Mouse (Mus musculus) forebrain, embryonic 12.5 days (tissue): ENCODE measurements around the gene Prpsap2. TPM values are rescaled to one million over a fixed set of nuclear protein-coding genes. Genes with fewer than 3 reads are reported as not detected.
A peak's percentile ranks its signal among the peaks of the same experiment; 100 is the strongest.

Experiments
- ATAC-seq: fragments of 200-750 bp; cut with Nextera tagmentation; 2 replicates; pipeline ENCODE4 v1.8.0; 2017; ENCODE audit warnings: moderate TSS enrichment; ENCODE audit not compliant: low FRiP score
- H3K27ac ChIP-seq: fragments of 300-500 bp; sonication (generic); 2 replicates; pipeline ENCODE4 v1.5.1; 2016; ENCODE audit warnings: mild to moderate bottlenecking
- H3K27me3 ChIP-seq: fragments of 300-500 bp; sonication (generic); 2 replicates; pipeline ENCODE4 v1.6.1; 2016; ENCODE audit warnings: mild to moderate bottlenecking
- H3K36me3 ChIP-seq: fragments of 300-500 bp; sonication (generic); replicated peaks from 2 replicates; pipeline ENCODE4 v1.6.1; 2016; ENCODE audit warnings: mild to moderate bottlenecking
- H3K4me1 ChIP-seq: fragments of 300-500 bp; sonication (generic); 2 replicates; pipeline ENCODE4 v1.6.1; 2016
- H3K4me2 ChIP-seq: fragments of 300-500 bp; sonication (generic); 2 replicates; pipeline ENCODE4 v1.6.1; 2016; ENCODE audit warnings: mild to moderate bottlenecking, moderate library complexity
- H3K4me3 ChIP-seq: fragments of 300-500 bp; sonication (generic); replicated peaks from 2 replicates; pipeline ENCODE4 v1.5.1; 2016; ENCODE audit warnings: mild to moderate bottlenecking
- H3K9ac ChIP-seq: fragments of 300-500 bp; sonication (generic); 2 replicates; pipeline ENCODE4 v1.6.1; 2016; ENCODE audit warnings: mild to moderate bottlenecking
- H3K9me3 ChIP-seq: fragments of 300-500 bp; sonication (generic); 2 replicates; pipeline ENCODE4 v1.6.1; 2016
- WGBS: fragments of 180-500 bp; shearing (Covaris S2); methylation state at CpG from one replicate; pipeline ENCODE4 v1.1.7; 2016; 5-methylcytosine and 5-hydroxymethylcytosine counted together
- polyA plus RNA-seq: library from polyadenylated mRNA; unstranded; fragments of >200 nt; fragmentation: Nextera tagmentation; extraction: Ambion mirVana; gene quantifications from 2 replicates; pipeline ENCODE4 v1.2.1, GENCODE M21; 2016

Prpsap2 gene
- polyA plus RNA-seq, 1 experiment from 2014 or later: 62.2 TPM

GRCm38 (mm10) chr11:61685119-61685725 lies 76.7 kb downstream of the Prpsap2 start:
- no peaks in the 10 kb centered on the region for H3K36me3 ChIP-seq
- H3K4me1 ChIP-seq: peaks cover 12% of the 10 kb centered on the region
- WGBS: 71% methylated on average over 8 of the region's 8 CpGs
- H3K9me3 ChIP-seq: no peaks in the 10 kb centered on the region
- no peak overlapping the region for H3K9ac ChIP-seq
- H3K27ac ChIP-seq: no peak overlapping the region
- H3K27me3 ChIP-seq: peaks cover 44% of the 10 kb centered on the region
- ATAC-seq: no peak
- no peak overlapping the region for H3K4me3 ChIP-seq
- H3K4me2 ChIP-seq: 0 out of 2 replicates have a peak overlapping the region, but pooled peaks have one; percentile 61

DNA sequence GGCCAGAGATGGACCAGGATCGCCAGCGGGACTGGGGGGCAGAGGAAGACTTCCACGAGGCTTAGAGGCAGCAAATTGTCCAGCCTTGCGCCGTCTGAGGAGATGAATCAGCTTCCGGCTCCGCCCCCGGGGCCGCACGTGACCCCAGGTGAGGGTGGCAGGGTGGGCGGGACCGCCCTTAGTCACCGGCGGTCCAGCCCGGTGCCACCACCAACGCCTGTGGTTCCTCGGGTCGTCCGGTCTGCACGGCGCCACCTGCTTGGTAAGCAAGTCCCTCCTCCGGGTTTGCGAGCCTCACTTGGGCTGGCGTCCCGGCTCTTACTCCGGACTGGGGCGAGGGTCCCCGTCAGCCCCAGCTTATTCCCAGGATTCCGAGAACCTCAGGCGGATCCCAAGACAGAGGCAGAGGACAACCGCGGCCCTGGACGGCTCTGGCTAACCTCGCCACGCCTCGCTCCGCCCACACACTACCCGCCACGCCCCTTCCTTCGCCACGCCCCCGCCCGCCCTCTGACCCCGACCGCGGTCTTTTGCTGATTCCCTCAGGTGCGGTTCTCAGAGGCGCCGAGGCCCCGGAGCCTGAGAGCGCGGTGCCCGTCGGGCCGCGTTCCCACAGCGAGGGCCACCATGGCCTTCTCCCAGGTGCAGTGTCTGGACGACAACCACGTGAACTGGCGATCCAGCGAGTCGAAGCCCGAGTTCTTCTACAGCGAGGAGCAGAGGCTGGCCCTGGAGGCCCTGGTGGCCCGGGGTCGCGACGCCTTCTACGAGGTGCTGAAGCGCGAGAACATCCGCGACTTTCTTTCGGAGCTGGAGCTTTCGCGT lies 77.8 kb downstream of the Prpsap2 start, which contains the start of gene Fam83g:
Gene Fam83g (plus strand): TSS at position 185 of the 825 bp plus-strand sequence.
- Histone ChIP-seq H3K27ac (no peak within 1 kb of the TSS), H3K4me1 (peaks cover 12% of the 10 kb centered on the region), H3K9ac (peak within 1 kb of the TSS; percentile 29), H3K4me2 (peak within 1 kb of the TSS; percentile 61), H3K9me3 (no peaks in the 10 kb centered on the region), H3K27me3 (peaks cover 44% of the 10 kb centered on the region), H3K4me3 (peak within 1 kb of the TSS; percentile 43), H3K36me3 (no peaks in the 10 kb centered on the region)
- peak; percentile 53; the same call in 1 of the 2 replicates for ATAC-seq
- 1% methylated on average over 76 of the region's 76 CpGs for WGBS

Other genes with a start within 250 kb of the Prpsap2 start
- 35.5 and 37.8 TPM in 2 replicates for gene Epn2, start 182.4 kb downstream of the Prpsap2 start, polyA plus RNA-seq
- gene Grap, start 108.8 kb downstream of the Prpsap2 start, polyA plus RNA-seq: 6.0 and 6.3 TPM in 2 replicates
- 0.47 and 0.79 TPM in 2 replicates for gene Fam83g, start 78.0 kb downstream of the Prpsap2 start, polyA plus RNA-seq
- not detected in 2 replicates for gene Slc5a10, start 41.3 kb downstream of the Prpsap2 start, polyA plus RNA-seq
- gene Ulk2, start 93.0 kb upstream of the Prpsap2 start, polyA plus RNA-seq: 31.4 and 32.3 TPM in 2 replicates
- gene Akap10, start 168.2 kb upstream of the Prpsap2 start, polyA plus RNA-seq: 18.4 and 19.6 TPM in 2 replicates
- gene Specc1, start 194.7 kb upstream of the Prpsap2 start, polyA plus RNA-seq: 15.7 and 17.5 TPM in 2 replicates